Mouse (Mus musculus) heart, embryonic 14.5 days (tissue): ENCODE results near the gene Ppil4. TPM values are rescaled to one million over a fixed set of nuclear protein-coding genes. Genes with fewer than 3 reads are reported as not detected.
"Not testable (repeated sequence)": the region's sequence is repeated elsewhere in the genome, so short reads cannot be mapped to it uniquely, and the experiment has no call there.

Source experiments
- ATAC-seq: fragments of 200-750 bp; cut with Nextera tagmentation; 2 replicates; pipeline ENCODE4 v1.8.0; 2017; ENCODE audit warnings: low read depth, moderate TSS enrichment; ENCODE audit not compliant: insufficient number of reproducible peaks, insufficient read depth, low FRiP score
- H3K27ac ChIP-seq, 2 experiments: fragments of 200-500 bp in 1 of 2; fragments of 300-500 bp in 1 of 2; sonication (generic) in 1 of 2; replicated peaks in 1 of 2; 2 replicates each; pipeline ENCODE4 v1.5.1; 2012 to 2014; ENCODE audit warnings: low read depth in 2 of 2, low read length in 2 of 2, control low read depth in 1 of 2, mild to moderate bottlenecking in 1 of 2, mixed read lengths in 1 of 2; ENCODE audit not compliant: control insufficient read depth in 1 of 2, insufficient read depth in 1 of 2
- H3K27me3 ChIP-seq: fragments of 300-500 bp; sonication (generic); 2 replicates; pipeline ENCODE4 v1.6.1; 2014; ENCODE audit warnings: mild to moderate bottlenecking, low read length, control low read depth; ENCODE audit not compliant: control insufficient read depth, insufficient read depth
- H3K36me3 ChIP-seq: fragments of 300-500 bp; sonication (generic); 2 replicates; pipeline ENCODE4 v1.6.1; 2014; ENCODE audit warnings: mild to moderate bottlenecking, control low read depth, low read length, mixed read lengths; ENCODE audit not compliant: control insufficient read depth, insufficient read depth
- H3K4me1 ChIP-seq, 2 experiments: fragments of 200-500 bp in 1 of 2; fragments of 300-500 bp in 1 of 2; sonication (generic) in 1 of 2; 2 replicates each; pipeline ENCODE4 v1.6.1; 2012 to 2014; ENCODE audit warnings: low read length in 2 of 2, control low read depth in 1 of 2, mixed read lengths in 1 of 2; ENCODE audit not compliant: control insufficient read depth in 2 of 2, insufficient read depth in 2 of 2
- H3K4me2 ChIP-seq: fragments of 300-500 bp; sonication (generic); 2 replicates; pipeline ENCODE4 v1.6.1; 2014; ENCODE audit warnings: mild to moderate bottlenecking, low read length
- H3K4me3 ChIP-seq, 2 experiments: fragments of 200-500 bp in 1 of 2; fragments of 300-500 bp in 1 of 2; sonication (generic) in 1 of 2; 2 replicates each; pipeline ENCODE4 v1.5.1; 2012 to 2014; ENCODE audit warnings: low read length in 2 of 2, mild to moderate bottlenecking in 2 of 2, control low read depth in 1 of 2, low read depth in 1 of 2, moderate library complexity in 1 of 2; ENCODE audit not compliant: control insufficient read depth in 1 of 2, insufficient read depth in 1 of 2
- H3K9ac ChIP-seq: fragments of 300-500 bp; sonication (generic); 2 replicates; pipeline ENCODE4 v1.6.1; 2014; ENCODE audit warnings: mild to moderate bottlenecking, low read length
- H3K9me3 ChIP-seq: fragments of 300-500 bp; sonication (generic); 2 replicates; pipeline ENCODE4 v1.6.1; 2016; ENCODE audit warnings: low read length, control low read depth; ENCODE audit not compliant: control insufficient read depth
- WGBS: fragments of 180-500 bp; shearing (Covaris S2); extraction: QIAGEN DNeasy Blood & Tissue Kit; methylation state at CpG from one replicate; pipeline ENCODE4 v1.1.7; 2014; 5-methylcytosine and 5-hydroxymethylcytosine counted together
- polyA plus RNA-seq: library from polyadenylated mRNA; unstranded; fragments of >200 nt; fragmentation: Nextera tagmentation; extraction: Ambion mirVana; gene quantifications from 2 replicates; pipeline ENCODE4 v1.2.1, GENCODE M21; 2014

Ppil4 gene
- polyA plus RNA-seq, result 26.3 and 27.8 TPM in 2 replicates

GRCm38 (mm10) chr10:7792751-7793385 is at the start of gene Ppil4, which contains the start of gene Ginm1:
Gene Ppil4 (plus strand): TSS chr10:7792891.
Gene Ginm1 (minus strand): TSS chr10:7792824.
- no peaks in the 10 kb centered on the region for H3K27me3 ChIP-seq
- H3K4me2 ChIP-seq, result peak within 1 kb of the TSS; percentile 95
- peaks cover 3 to 18% of the 10 kb centered on the region in 2 experiments for H3K4me1 ChIP-seq
- peaks cover 39% of the 10 kb centered on the region for H3K36me3 ChIP-seq
- peak within 1 kb of the TSS; percentile 93 for H3K9ac ChIP-seq
- under 1% methylated on average over 52 of the region's 52 CpGs for WGBS
- H3K9me3 ChIP-seq, result no peaks in the 10 kb centered on the region
- peak within 1 kb of the TSS; percentile 66 to 73 for H3K27ac ChIP-seq
- peak within 1 kb of the TSS; percentile 98 to 99 for H3K4me3 ChIP-seq
- peak; percentile 88 for ATAC-seq

GRCm38 (mm10) chr10:7745528-7745927 is 47.2 kb upstream of the Ppil4 start:
- H3K27me3 ChIP-seq, H3K9ac ChIP-seq, H3K27ac ChIP-seq, ATAC-seq, H3K4me1 ChIP-seq, H3K4me2 ChIP-seq, H3K9me3 ChIP-seq, H3K4me3 ChIP-seq: not testable (repeated sequence)
- 98% methylated on average over 6 of the region's 6 CpGs for WGBS
- H3K36me3 ChIP-seq, result peaks cover 66% of the 10 kb centered on the region

- Histone ChIP-seq H3K36me3 (peaks cover 65% of the 10 kb centered on the region), H3K9ac (no peak overlapping the region), H3K4me3 (no peak overlapping the region), H3K4me1 (no peaks in the 10 kb centered on the region), H3K9me3 (no peaks in the 10 kb centered on the region), H3K27ac (no peak overlapping the region), H3K27me3 (no peaks in the 10 kb centered on the region), H3K4me2 (no peak overlapping the region)
- ATAC-seq, result no peak
- 79% methylated on average over 6 of the region's 6 CpGs for WGBS
These were observed 43.9 kb upstream of the Ppil4 start for GRCm38 (mm10) chr10:7748752-7749151.

- no peaks in the 10 kb centered on the region for H3K4me1 ChIP-seq
- no peak overlapping the region for H3K4me3 ChIP-seq
- H3K9ac ChIP-seq, result no peak overlapping the region
- 77% methylated on average over 2 of the region's 2 CpGs for WGBS
- H3K9me3 ChIP-seq, result no peaks in the 10 kb centered on the region
- no peak overlapping the region for H3K4me2 ChIP-seq
- no peaks in the 10 kb centered on the region for H3K27me3 ChIP-seq
- no peak for ATAC-seq
- H3K36me3 ChIP-seq, result peaks cover 88% of the 10 kb centered on the region
- no peak overlapping the region for H3K27ac ChIP-seq
These were observed 35.1 kb upstream of the Ppil4 start for GRCm38 (mm10) chr10:7757544-7757943.

GRCm38 (mm10) chr10:7772346-7772745 is 20.3 kb upstream of the Ppil4 start:
- H3K36me3 ChIP-seq, result peaks cover 94% of the 10 kb centered on the region
- no peaks in the 10 kb centered on the region for H3K4me1 ChIP-seq
- no peak overlapping the region for H3K27ac ChIP-seq
- ATAC-seq, result no peak
- H3K4me3 ChIP-seq, result no peak overlapping the region
- no peak overlapping the region for H3K4me2 ChIP-seq
- H3K9me3 ChIP-seq, result no peaks in the 10 kb centered on the region
- H3K27me3 ChIP-seq, result no peaks in the 10 kb centered on the region
- no peak overlapping the region for H3K9ac ChIP-seq
- 88% methylated on average over 4 of the region's 4 CpGs for WGBS

- Histone ChIP-seq H3K36me3 (peaks cover 93% of the 10 kb centered on the region), H3K9me3 (no peaks in the 10 kb centered on the region)
- 94% methylated on average over 1 of the region's 1 CpGs for WGBS
These were observed 19.9 kb upstream of the Ppil4 start for GRCm38 (mm10) chr10:7772769-7773168.

GRCm38 (mm10) chr10:7775421-7775820 is 17.3 kb upstream of the Ppil4 start:
- Histone ChIP-seq H3K4me1 (no peaks in the 10 kb centered on the region), H3K9me3 (no peaks in the 10 kb centered on the region), H3K4me2 (no peak overlapping the region), H3K27ac (no peak overlapping the region), H3K9ac (no peak overlapping the region), H3K27me3 (no peaks in the 10 kb centered on the region), H3K4me3 (no peak overlapping the region), H3K36me3 (peaks cover 67% of the 10 kb centered on the region)
- WGBS, result 89% methylated on average over 8 of the region's 8 CpGs
- no peak for ATAC-seq

More at GRCm38 (mm10) chr10:7772769-7773168, 19.9 kb upstream of the Ppil4 start:
- H3K4me3 ChIP-seq, result no peak overlapping the region
- H3K4me1 ChIP-seq, result no peaks in the 10 kb centered on the region
- no peaks in the 10 kb centered on the region for H3K27me3 ChIP-seq
- H3K4me2 ChIP-seq, result no peak overlapping the region
- ATAC-seq, result no peak
- no peak overlapping the region for H3K9ac ChIP-seq
- no peak overlapping the region for H3K27ac ChIP-seq

GRCm38 (mm10) chr10:7778361-7778760 is 14.3 kb upstream of the Ppil4 start:
- no peak overlapping the region for H3K4me2 ChIP-seq
- WGBS, result 85% methylated on average over 3 of the region's 3 CpGs
- no peak overlapping the region for H3K9ac ChIP-seq
- ATAC-seq, result no peak
- H3K4me1 ChIP-seq, result no peaks in the 10 kb centered on the region
- peaks cover 39% of the 10 kb centered on the region for H3K36me3 ChIP-seq
- H3K4me3 ChIP-seq, result no peak overlapping the region
- H3K27me3 ChIP-seq, result no peaks in the 10 kb centered on the region
- H3K9me3 ChIP-seq, result no peaks in the 10 kb centered on the region
- no peak overlapping the region for H3K27ac ChIP-seq
